Mouse (Mus musculus): ENCODE measurements around the gene Rpl26. TPM values are rescaled to one million over a fixed set of nuclear protein-coding genes. Genes with fewer than 3 reads are reported as not detected.
A peak's percentile ranks its signal among the peaks of the same experiment; 100 is the strongest.

Rpl26 gene
- polyA plus RNA-seq, 1 experiment, result 1,707 TPM

- TF ChIP-seq CTCF (IDR thresholded peaks at IDR 0.05; ENCODE audit: borderline replicate concordance, insufficient read depth, low read depth, low read length), result no peak
- TF ChIP-seq POLR2A (IDR thresholded peaks at IDR 0.05; ENCODE audit: borderline replicate concordance, insufficient read depth, low read length), result no peak
- H3K4me1 ChIP-seq (ENCODE audit: control insufficient read depth, insufficient read depth, low read length), result no peaks in the 10 kb centered on the region
- H3K27me3 ChIP-seq (ENCODE audit: control insufficient read depth, insufficient read depth, low read length), result no peaks in the 10 kb centered on the region
- DNase-seq, result no peak
- H3K4me3 ChIP-seq (replicated peaks; ENCODE audit: insufficient read depth, low read depth, low read length), result no peak overlapping the region
- no peak overlapping the region for H3K27ac ChIP-seq (ENCODE audit: insufficient read depth, low read length)
- 84% methylated on average over 8 of the region's 8 CpGs for WGBS
These were observed 41.3 kb upstream of the Rpl26 start for GRCm38 (mm10) chr11:68859943-68860593.

- no peaks in the 10 kb centered on the region for H3K4me1 ChIP-seq (ENCODE audit: control insufficient read depth, insufficient read depth, low read length)
- H3K27me3 ChIP-seq (ENCODE audit: control insufficient read depth, insufficient read depth, low read length), result no peaks in the 10 kb centered on the region
- WGBS, result 66% methylated on average over 2 of the region's 2 CpGs
- TF ChIP-seq CTCF (IDR thresholded peaks at IDR 0.05; ENCODE audit: borderline replicate concordance, insufficient read depth, low read depth, low read length) (no peak), POLR2A (IDR thresholded peaks at IDR 0.05; ENCODE audit: borderline replicate concordance, insufficient read depth, low read length) (no peak)
- no peak for DNase-seq
- no peak overlapping the region for H3K27ac ChIP-seq (ENCODE audit: insufficient read depth, low read length)
- H3K4me3 ChIP-seq (replicated peaks; ENCODE audit: insufficient read depth, low read depth, low read length), result no peak overlapping the region
These were observed 39.1 kb upstream of the Rpl26 start for GRCm38 (mm10) chr11:68862260-68862659.

- 82% methylated on average over 4 of the region's 4 CpGs for WGBS
- TF ChIP-seq POLR2A (IDR thresholded peaks at IDR 0.05; ENCODE audit: borderline replicate concordance, insufficient read depth, low read length) (no peak), CTCF (IDR thresholded peaks at IDR 0.05; ENCODE audit: borderline replicate concordance, insufficient read depth, low read depth, low read length) (no peak)
- Histone ChIP-seq H3K4me3 (replicated peaks; ENCODE audit: insufficient read depth, low read depth, low read length) (no peak overlapping the region), H3K27me3 (ENCODE audit: control insufficient read depth, insufficient read depth, low read length) (no peaks in the 10 kb centered on the region), H3K27ac (ENCODE audit: insufficient read depth, low read length) (no peak overlapping the region), H3K4me1 (ENCODE audit: control insufficient read depth, insufficient read depth, low read length) (no peaks in the 10 kb centered on the region)
- no peak for DNase-seq
These were observed 37.7 kb upstream of the Rpl26 start for GRCm38 (mm10) chr11:68863631-68864091.

- 47% methylated on average over 9 of the region's 9 CpGs for WGBS
- DNase-seq, result no peak
- H3K4me1 ChIP-seq (ENCODE audit: control insufficient read depth, insufficient read depth, low read length), result no peaks in the 10 kb centered on the region
- no peak overlapping the region for H3K27ac ChIP-seq (ENCODE audit: insufficient read depth, low read length)
- no peak for TF ChIP-seq CTCF (IDR thresholded peaks at IDR 0.05; ENCODE audit: borderline replicate concordance, insufficient read depth, low read depth, low read length)
- no peak for TF ChIP-seq POLR2A (IDR thresholded peaks at IDR 0.05; ENCODE audit: borderline replicate concordance, insufficient read depth, low read length)
- no peaks in the 10 kb centered on the region for H3K27me3 ChIP-seq (ENCODE audit: control insufficient read depth, insufficient read depth, low read length)
- no peak overlapping the region for H3K4me3 ChIP-seq (replicated peaks; ENCODE audit: insufficient read depth, low read depth, low read length)
These were observed 36.7 kb upstream of the Rpl26 start for GRCm38 (mm10) chr11:68864544-68865189.

- WGBS, result 81% methylated on average over 9 of the region's 9 CpGs
- Histone ChIP-seq H3K27ac (ENCODE audit: insufficient read depth, low read length) (no peak overlapping the region), H3K4me3 (replicated peaks; ENCODE audit: insufficient read depth, low read depth, low read length) (no peak overlapping the region), H3K4me1 (ENCODE audit: control insufficient read depth, insufficient read depth, low read length) (no peaks in the 10 kb centered on the region), H3K27me3 (ENCODE audit: control insufficient read depth, insufficient read depth, low read length) (no peaks in the 10 kb centered on the region)
- TF ChIP-seq POLR2A (IDR thresholded peaks at IDR 0.05; ENCODE audit: borderline replicate concordance, insufficient read depth, low read length) (no peak), CTCF (IDR thresholded peaks at IDR 0.05; ENCODE audit: borderline replicate concordance, insufficient read depth, low read depth, low read length) (no peak)
- DNase-seq, result no peak
These were observed 30.1 kb upstream of the Rpl26 start for GRCm38 (mm10) chr11:68871277-68871676.

GRCm38 (mm10) chr11:68871748-68872147 lies 29.6 kb upstream of the Rpl26 start, which contains the start of gene Ndel1:
TSS of gene Ndel1 (minus strand) at chr11:68871858.
- 57% methylated on average over 6 of the region's 6 CpGs for WGBS
- no peaks in the 10 kb centered on the region for H3K27me3 ChIP-seq (ENCODE audit: control insufficient read depth, insufficient read depth, low read length)
- H3K4me1 ChIP-seq (ENCODE audit: control insufficient read depth, insufficient read depth, low read length), result no peaks in the 10 kb centered on the region
- no peak for DNase-seq
- no peak within 1 kb of the TSS for H3K4me3 ChIP-seq (replicated peaks; ENCODE audit: insufficient read depth, low read depth, low read length)
- H3K27ac ChIP-seq (ENCODE audit: insufficient read depth, low read length), result no peak within 1 kb of the TSS
- TF ChIP-seq POLR2A (IDR thresholded peaks at IDR 0.05; ENCODE audit: borderline replicate concordance, insufficient read depth, low read length) (no peak), CTCF (IDR thresholded peaks at IDR 0.05; ENCODE audit: borderline replicate concordance, insufficient read depth, low read depth, low read length) (no peak)

GRCm38 (mm10) chr11:68874841-68875240 lies 26.5 kb upstream of the Rpl26 start:
- WGBS, result 0% methylated on average over 2 of the region's 2 CpGs
- DNase-seq, result peak; percentile 55 to 57
- H3K4me1 ChIP-seq (ENCODE audit: control insufficient read depth, insufficient read depth, low read length), result no peaks in the 10 kb centered on the region
- H3K27ac ChIP-seq (ENCODE audit: insufficient read depth, low read length), result no peak overlapping the region
- H3K4me3 ChIP-seq (replicated peaks; ENCODE audit: insufficient read depth, low read depth, low read length), result no peak overlapping the region
- no peak for TF ChIP-seq POLR2A (IDR thresholded peaks at IDR 0.05; ENCODE audit: borderline replicate concordance, insufficient read depth, low read length)
- peak; percentile 74; the same call in 1 of the 2 replicates for TF ChIP-seq CTCF (IDR thresholded peaks at IDR 0.05; ENCODE audit: borderline replicate concordance, insufficient read depth, low read depth, low read length)
- H3K27me3 ChIP-seq (ENCODE audit: control insufficient read depth, insufficient read depth, low read length), result no peaks in the 10 kb centered on the region

- 81% methylated on average over 5 of the region's 5 CpGs for WGBS
- Histone ChIP-seq H3K4me1 (ENCODE audit: control insufficient read depth, insufficient read depth, low read length) (no peaks in the 10 kb centered on the region), H3K4me3 (replicated peaks; ENCODE audit: insufficient read depth, low read depth, low read length) (no peak overlapping the region), H3K27ac (ENCODE audit: insufficient read depth, low read length) (no peak overlapping the region), H3K27me3 (ENCODE audit: control insufficient read depth, insufficient read depth, low read length) (no peaks in the 10 kb centered on the region)
- DNase-seq, result no peak
- TF ChIP-seq POLR2A (IDR thresholded peaks at IDR 0.05; ENCODE audit: borderline replicate concordance, insufficient read depth, low read length), result no peak
- TF ChIP-seq CTCF (IDR thresholded peaks at IDR 0.05; ENCODE audit: borderline replicate concordance, insufficient read depth, low read depth, low read length), result no peak
These were observed 22.6 kb upstream of the Rpl26 start for GRCm38 (mm10) chr11:68878811-68879210.
